In the genomic region with DNA sequence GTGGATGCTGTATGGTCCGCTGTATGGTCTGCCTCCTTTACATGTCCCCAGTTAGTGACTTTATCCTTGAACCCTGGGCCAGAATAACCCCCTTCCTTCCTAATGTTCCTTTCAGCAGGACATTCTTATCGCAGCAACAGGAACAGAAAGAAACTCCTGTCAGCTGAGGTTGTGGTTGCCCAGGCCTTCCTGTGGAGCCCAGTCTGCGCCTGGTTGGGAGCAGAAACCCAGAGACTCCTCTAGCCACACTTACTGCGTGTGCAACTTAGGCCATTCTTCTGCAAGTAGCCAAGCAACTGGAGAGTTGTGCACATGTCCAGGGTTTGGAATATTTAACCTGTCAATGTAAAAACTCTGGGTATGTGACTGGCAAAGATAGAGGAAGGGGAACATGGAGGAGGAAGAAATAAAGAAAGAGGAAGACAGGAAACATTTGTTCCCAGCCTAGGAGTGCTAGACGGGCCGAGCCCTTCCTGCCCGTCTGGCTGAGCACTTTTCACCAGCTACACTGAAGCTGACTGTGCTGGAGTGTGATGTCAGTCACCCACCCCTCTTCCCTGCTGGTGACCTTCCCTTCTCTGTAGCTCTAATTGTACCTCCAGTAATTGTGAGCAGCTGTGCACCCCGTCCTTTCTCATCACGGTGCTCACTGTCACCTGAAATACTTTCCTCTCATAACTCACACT, we compare ENCODE assay signal across 12 mouse cellular contexts.
A peak's percentile ranks its signal among the peaks of the same experiment; 100 is the strongest.
DNase-seq lines count a peak whose midpoint lies in the region; ATAC-seq lines count a peak whose summit lies in the region.
"Had no signal": no experiment of that assay in that cellular context is flagged by ENCODE, and none has a peak within 500 bp of the region (broad histone marks: within the 10 kb centered on the region; RNA-seq: fewer than 3 reads in every experiment).

No protein-coding gene starts in this region.

- no peak overlapping the region for H3K4me3 ChIP-seq in forebrain, embryonic 10.5 days
- H3K4me3 ChIP-seq in forebrain, embryonic 11.5 days (ENCODE audit: low read depth, low read length): no peak overlapping the region
- H3K4me3 ChIP-seq in limb, embryonic 12.5 days (replicated peaks): no peak overlapping the region
- H3K4me3 ChIP-seq: forebrain, embryonic 15.5 days had no signal

- DNase-seq in forebrain, embryonic 10.5 days (ENCODE audit: extremely low spot score, low spot score): no peak
- DNase-seq in forebrain, embryonic 11.5 days (ENCODE audit: low spot score): no peak
- peak; percentile 4 for DNase-seq in layer of hippocampus, adult 9-10 months (ENCODE audit: low spot score)
- DNase-seq in layer of hippocampus, adult 8-10 months (ENCODE audit: low spot score in 2 of 2): no peak
- peak; percentile 52 for DNase-seq in embryo, embryonic 11 days
- no peak for DNase-seq in adipocyte (ENCODE audit: low spot score)
- DNase-seq in B cell, adult 2 months: no peak
- DNase-seq: cerebellum, postnatal 25 days; layer of hippocampus, postnatal 36 days; lung, postnatal 10 days had no signal

- H3K27me3 ChIP-seq in forebrain, embryonic 10.5 days (ENCODE audit: poor library complexity, severe bottlenecking): no peaks in the 10 kb centered on the region
- no peaks in the 10 kb centered on the region for H3K27me3 ChIP-seq in forebrain, embryonic 11.5 days (ENCODE audit: control insufficient read depth, insufficient read depth, low read length)
- no peaks in the 10 kb centered on the region for H3K27me3 ChIP-seq in limb, embryonic 12.5 days
- H3K27me3 ChIP-seq: forebrain, embryonic 15.5 days had no signal

- 0 out of 2 replicates have a peak overlapping the region, but pooled peaks have one; percentile 25 for H3K27ac ChIP-seq in forebrain, embryonic 10.5 days
- H3K27ac ChIP-seq in forebrain, embryonic 11.5 days (ENCODE audit: low read depth, low read length): no peak overlapping the region
- H3K27ac ChIP-seq in limb, embryonic 12.5 days: 0 out of 2 replicates have a peak overlapping the region, but pooled peaks have one; percentile 45
- H3K27ac ChIP-seq: forebrain, embryonic 15.5 days had no signal

- WGBS in forebrain, embryonic 10.5 days: 69% methylated on average over 9 of the region's 9 CpGs
- 71% methylated on average over 9 of the region's 9 CpGs for WGBS in forebrain, embryonic 11.5 days
- 33% methylated on average over 9 of the region's 9 CpGs for WGBS in limb, embryonic 12.5 days

- H3K9me3 ChIP-seq in forebrain, embryonic 10.5 days: no peaks in the 10 kb centered on the region
- no peaks in the 10 kb centered on the region for H3K9me3 ChIP-seq in forebrain, embryonic 11.5 days (ENCODE audit: control insufficient read depth, low read length)
- no peaks in the 10 kb centered on the region for H3K9me3 ChIP-seq in limb, embryonic 12.5 days
- H3K9me3 ChIP-seq: forebrain, embryonic 15.5 days had no signal

- no peak overlapping the region for H3K9ac ChIP-seq in forebrain, embryonic 11.5 days (ENCODE audit: low read length)
- no peak overlapping the region for H3K9ac ChIP-seq in limb, embryonic 12.5 days (replicated peaks)
- H3K9ac ChIP-seq: forebrain, embryonic 15.5 days had no signal

- ATAC-seq in forebrain, embryonic 11.5 days (replicated peaks; ENCODE audit: low FRiP score): no peak
- 0 out of 2 replicates have a peak, but pooled peaks have one; percentile 15 for ATAC-seq in limb, embryonic 12.5 days (ENCODE audit: insufficient number of reproducible peaks, insufficient read depth, low FRiP score, low TSS enrichment, low read depth)
- ATAC-seq: forebrain, embryonic 15.5 days had no signal

- H3K4me1 ChIP-seq in forebrain, embryonic 10.5 days: peaks cover 14% of the 10 kb centered on the region
- H3K4me1 ChIP-seq in forebrain, embryonic 11.5 days (replicated peaks; ENCODE audit: control insufficient read depth, insufficient read depth, low read length): no peaks in the 10 kb centered on the region
- peaks cover 20% of the 10 kb centered on the region for H3K4me1 ChIP-seq in limb, embryonic 12.5 days (replicated peaks)
- H3K4me1 ChIP-seq: forebrain, embryonic 15.5 days had no signal

- H3K4me2 ChIP-seq in forebrain, embryonic 11.5 days (ENCODE audit: low read depth, low read length, severe bottlenecking): no peak overlapping the region
- no peak overlapping the region for H3K4me2 ChIP-seq in limb, embryonic 12.5 days
- H3K4me2 ChIP-seq: forebrain, embryonic 15.5 days had no signal

- H3K36me3 ChIP-seq in forebrain, embryonic 10.5 days (replicated peaks): no peaks in the 10 kb centered on the region
- no peaks in the 10 kb centered on the region for H3K36me3 ChIP-seq in forebrain, embryonic 11.5 days (ENCODE audit: control insufficient read depth, insufficient read depth, low read length)
- H3K36me3 ChIP-seq in limb, embryonic 12.5 days: no peaks in the 10 kb centered on the region
- H3K36me3 ChIP-seq: forebrain, embryonic 15.5 days had no signal

Comparison
In these comparisons a context has a peak if more than half of its experiments do, and no peak if none do; other contexts are left out.
1. DNase-seq: peak in layer of hippocampus, adult 9-10 months (single experiment) and embryo, embryonic 11 days (single experiment); none in forebrain, embryonic 10.5 days (single experiment), forebrain, embryonic 11.5 days (single experiment), layer of hippocampus, adult 8-10 months (0 of 2), adipocyte (single experiment) and B cell, adult 2 months (0 of 2).